Mouse (Mus musculus) heart, adult 9 months (tissue): ENCODE measurements around the gene Nolc1.
A peak's percentile ranks its signal among the peaks of the same experiment; 100 is the strongest.
"Not testable (repeated sequence)": the region's sequence is repeated elsewhere in the genome, so short reads cannot be mapped to it uniquely, and the experiment has no call there.

Experiments
- DNase-seq, 2 experiments: peaks; one replicate each; pipeline ENCODE4 v3.0.0; 2022; ENCODE audit warnings: low spot score in 2 of 2

Gene Nolc1

DNA sequence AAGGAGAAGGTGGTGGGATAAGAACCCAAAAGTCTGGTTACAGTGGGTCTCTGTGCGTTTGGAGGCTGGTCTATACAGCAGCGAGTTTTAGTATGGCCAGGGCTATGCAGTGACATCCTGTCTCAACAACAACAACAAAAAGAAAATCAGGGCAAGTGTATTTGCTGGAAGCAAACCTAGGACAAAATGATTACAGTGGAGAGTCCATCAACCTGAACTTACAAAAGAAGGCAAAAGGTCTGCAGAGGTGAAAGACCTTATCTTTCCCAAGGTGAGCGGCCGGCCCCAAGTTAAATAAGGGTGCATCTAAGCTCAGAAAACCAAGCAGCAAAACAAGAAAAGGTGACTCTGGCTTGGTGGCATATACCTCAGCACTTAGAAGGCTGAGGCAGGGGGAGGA is 16.0 kb downstream of the Nolc1 start:
- no peak for DNase-seq

DNA sequence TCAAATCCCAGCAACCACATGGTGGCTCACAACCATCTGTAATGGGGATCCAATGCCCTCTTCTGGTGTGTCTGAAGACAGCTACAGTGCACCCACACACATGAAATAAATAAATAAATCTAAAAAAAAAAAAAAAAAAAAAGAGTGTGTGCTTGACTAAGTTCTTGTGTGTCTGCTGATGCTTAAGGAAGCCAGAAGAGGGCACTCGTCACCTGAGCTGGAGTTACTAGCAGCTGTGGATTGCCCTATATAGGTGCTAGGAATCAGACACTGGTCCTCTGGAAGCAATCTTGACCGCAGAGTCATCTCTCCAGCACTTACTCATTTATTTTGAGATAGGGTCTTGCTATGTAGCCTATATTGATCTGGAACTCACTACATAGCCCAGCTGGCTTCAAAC is 18.5 kb downstream of the Nolc1 start:
- no peak for DNase-seq

DNA sequence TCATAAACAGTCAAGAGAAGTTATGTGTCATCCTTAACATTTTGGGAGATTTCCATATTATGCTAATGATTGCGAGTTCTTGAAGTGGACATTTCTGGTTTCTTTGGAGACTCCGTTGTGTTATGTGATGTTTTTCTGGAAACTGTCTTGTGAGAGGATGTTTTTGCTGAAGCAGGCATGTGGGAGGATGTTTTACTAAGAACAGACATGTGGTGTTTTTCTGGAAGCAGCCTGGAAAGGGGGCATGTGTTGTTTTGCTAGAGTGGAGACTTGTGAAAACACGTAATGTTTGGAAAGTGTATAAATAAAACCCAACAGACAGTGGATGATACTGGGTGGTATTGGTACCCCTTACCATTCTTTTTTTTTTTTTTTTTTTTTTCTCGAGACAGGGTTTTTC is 19.6 kb downstream of the Nolc1 start:
- no peak for DNase-seq

DNA sequence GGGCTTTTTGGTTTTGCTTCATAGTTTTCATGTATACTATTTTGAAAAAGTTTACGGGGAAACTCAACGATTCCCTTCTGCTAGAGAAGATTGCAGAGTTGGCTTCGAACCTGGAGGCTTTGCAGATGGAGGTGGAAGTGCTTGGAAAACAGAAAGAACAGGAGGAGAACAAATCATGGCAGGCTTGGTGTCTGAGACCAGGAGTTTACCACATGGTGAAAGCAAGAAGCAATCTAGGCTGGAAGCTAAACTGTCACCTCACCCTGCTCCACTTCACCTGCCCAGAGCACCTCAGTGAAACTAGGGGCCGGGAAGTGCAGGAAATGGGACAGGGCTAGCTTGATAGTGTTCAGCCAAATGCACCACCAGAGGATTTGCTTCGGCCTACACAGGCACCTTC is 20.7 kb downstream of the Nolc1 start:
- no peak for DNase-seq

DNA sequence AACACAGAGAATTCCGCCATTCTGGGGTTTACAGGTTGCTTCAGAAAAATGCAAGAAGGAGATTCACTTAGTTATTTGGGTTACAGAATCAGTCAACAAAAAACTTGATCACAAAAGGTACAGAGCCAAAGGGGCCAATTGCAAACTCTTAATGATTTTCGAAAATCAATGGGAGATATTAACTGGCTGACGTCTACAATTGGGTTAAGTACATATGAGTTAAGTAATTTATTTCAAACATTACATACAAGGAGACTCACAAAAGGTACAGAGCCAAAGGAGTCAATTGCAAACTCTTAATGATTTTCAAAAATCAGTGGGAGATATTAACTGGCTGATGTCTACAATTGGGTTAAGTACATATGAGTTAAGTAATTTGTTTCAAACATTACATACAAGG is 23.9 kb downstream of the Nolc1 start:
- no peak for DNase-seq

DNA sequence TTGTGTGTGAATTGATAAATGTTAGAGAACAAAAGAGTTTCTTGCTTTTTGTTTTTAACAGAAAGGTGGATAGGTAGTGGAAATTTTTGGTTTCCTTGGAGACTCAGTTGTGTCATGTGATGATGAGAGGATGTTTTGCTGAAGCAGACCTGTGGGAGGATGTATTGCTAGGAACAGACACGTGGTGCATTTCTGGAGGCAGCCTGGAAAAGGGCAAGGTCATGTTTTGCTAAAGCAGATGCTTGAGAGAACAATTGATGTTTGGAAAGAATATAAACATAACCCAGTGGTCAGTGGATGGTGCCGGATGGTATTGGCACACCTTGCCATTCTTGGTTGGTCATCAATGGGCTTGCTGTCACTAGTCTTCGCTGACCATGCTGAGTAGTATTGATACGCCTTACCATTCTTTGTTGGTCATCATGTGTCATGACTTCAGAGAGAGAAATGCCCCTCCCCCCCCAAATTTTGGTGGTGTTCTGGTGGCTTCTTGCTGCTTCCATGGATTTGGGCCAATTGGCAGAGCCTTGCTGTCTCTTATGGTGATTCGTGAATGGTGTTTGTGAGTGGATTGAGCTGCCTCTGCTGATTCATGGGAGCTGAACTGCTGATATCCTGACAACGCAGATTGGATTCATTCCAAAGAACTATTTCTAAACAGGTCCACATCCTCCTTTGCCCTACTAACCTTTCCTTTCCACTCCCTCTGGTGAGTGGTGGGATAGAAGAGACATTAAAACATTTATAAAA is 27.9 kb downstream of the Nolc1 start:
- no peak for DNase-seq

DNA sequence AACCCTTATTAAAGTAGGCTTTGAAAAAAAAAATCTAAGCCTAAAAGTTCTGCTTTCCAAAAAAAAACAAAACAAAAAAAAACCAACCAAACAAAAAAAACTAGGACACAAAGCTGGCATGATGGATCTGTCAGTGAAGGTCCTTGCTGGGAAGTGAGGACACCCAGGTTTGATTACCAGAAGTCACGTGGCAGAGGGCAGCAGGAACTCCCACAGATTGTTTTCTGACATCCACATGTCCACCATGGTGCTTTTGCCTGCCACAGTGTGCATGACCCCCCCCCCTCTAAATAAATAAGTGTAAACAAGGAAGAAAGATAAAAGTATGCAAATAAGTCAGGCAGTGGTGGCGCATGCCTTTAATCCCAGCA is 28.5 kb downstream of the Nolc1 start:
- no peak for DNase-seq

DNA sequence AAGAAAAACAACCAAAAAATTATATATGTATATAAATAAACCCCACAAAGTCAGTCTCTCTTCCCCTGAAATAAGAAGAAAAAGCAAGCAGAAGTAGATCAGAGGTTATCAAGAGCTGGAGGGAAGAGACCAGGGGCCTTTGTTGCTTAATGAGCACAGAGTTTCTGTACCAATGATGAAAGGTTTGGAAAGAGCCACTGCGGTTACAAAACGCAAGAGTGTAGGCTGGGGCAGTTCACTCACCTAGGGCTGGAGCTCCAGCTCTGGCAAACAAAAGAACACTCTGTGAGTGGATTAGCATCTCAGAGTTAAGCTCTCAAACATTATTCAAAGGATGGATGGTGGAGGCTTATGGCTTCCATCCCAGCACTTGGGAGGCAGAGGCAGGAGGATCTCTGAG is 34.6 kb downstream of the Nolc1 start:
- DNase-seq: no peak

DNA sequence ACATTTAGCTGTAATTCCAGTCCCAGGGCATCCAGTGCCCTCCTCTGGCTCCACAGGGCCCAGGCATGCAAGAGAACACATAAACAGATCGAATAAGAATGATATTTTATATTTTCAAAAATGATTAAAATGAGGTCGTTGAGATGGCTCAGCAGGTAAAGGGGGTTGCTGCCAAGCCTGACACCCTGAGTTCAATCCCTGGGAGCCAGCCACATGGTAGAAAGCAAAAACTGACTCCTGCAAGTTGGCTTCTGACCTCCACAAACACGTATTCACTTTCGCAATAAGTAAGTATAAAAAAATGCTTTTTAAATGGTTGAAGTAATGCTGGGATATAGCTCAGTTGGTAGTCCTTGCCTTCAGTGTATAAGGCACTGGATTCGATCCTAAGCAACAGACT is 35.1 kb downstream of the Nolc1 start:
- no peak for DNase-seq

DNA sequence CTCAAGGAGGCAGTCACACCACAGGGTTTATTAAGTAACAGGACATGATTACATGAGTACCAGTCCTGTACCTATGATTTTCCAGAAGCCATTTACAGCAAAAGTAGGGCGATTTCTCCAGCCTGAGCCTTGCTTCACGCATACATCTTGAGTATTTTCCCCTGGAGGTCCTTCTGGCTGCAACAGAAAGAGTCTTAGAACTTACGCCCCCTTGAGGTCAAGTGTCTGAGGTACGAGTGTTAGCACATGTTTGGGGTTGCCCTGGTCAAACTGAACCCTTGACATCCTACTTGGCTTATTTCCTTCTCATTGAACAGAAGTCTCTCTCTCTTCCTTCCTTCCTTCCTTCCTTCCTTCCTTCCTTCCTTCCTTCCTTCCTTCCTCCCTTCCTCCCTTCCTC is 39.0 kb downstream of the Nolc1 start:
- DNase-seq: no peak

DNA sequence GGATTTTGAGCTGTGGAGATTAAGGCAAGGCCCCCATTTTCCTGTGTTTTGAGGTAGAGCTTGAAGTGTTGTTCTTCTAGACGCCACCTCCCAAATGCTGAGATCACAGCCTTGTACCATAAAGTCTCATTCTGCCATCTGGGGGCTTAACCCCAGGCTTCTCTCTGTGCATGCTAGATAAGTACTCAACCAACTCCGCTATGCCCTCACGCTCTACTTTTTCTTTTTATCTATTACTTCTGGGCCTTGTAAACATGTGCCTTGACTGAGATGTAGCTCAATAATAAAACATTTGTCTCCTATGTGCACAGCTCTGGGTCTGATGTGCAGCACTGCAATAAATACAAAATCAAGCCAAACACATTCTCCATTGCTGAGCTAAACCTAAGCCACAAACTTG is 43.8 kb downstream of the Nolc1 start:
- DNase-seq: no peak

DNA sequence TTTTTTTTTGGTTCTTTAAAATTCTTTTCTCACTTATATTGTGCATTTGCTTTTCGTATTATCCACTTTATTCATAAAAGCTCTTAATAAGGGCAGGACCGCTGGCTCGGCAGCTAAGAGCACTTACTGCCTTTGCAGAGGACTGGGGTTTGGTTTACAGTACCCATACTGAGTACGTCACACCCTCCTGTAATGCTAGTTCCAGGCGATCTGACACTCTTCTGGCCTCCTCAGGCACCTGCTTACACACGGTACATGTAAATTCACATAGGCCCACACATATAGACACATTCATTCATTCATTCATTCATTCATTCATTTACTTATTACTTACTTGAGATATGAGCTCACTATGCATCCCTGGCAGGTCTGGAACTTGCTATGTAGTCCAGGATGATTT is 45.2 kb downstream of the Nolc1 start:
- DNase-seq: no peak

DNA sequence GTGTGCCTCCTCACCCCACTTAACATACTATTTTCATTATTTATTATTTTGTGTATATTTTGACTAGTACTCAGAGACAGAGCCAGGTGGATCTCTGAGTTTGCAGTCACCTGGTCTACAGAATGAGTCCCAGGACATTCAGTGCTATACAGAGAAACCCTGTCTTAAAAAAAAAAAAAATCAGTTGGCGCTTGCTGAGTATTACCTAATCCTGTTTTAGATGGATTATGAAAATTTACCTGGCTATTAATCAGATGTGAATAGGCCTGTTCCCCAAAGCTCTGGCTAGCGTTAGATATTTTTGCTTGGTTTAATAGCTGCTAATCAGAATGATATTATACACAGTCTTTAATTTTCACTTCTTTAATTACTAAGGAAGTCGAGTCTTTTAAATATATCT is 48.2 kb downstream of the Nolc1 start:
- no peak for DNase-seq

DNA sequence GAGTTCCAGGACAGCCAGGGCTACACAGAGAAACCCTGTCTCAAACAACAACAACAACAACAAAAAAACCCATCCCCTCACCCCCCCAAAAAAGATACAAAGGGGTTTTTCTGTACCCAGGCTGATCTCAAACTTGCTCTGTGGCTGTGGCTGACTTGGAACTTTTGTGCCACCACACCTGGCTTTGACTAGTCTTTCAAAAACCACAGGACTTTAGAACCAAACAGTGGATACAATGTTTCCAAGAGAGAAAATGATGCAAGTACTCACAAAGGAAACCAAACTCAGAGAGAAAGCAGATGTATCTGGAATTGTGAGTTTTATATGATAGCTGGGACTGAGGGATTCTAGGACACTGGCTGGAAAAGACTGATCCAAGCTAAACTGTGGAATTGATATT is 49.0 kb downstream of the Nolc1 start:
- no peak for DNase-seq

DNA sequence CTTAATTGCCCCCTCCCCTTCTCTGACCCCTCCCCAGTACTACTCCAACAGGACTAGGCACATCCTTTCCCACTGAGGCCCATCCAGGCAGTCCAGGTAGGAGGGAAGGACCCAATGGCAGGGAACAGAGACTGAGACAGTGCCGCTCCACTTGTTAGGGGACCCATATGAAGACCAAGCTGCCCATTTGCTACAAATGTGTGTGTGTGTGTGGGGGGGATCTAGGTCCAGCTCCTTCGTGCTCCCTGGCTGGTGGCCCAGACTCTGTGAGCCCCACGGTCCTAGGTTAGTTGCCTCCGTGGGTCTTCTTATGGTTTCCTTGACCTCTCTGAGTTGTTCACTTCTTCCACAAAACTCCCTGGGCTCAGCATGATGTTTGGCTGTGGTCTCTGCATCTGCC is 50.6 kb downstream of the Nolc1 start:
- no peak for DNase-seq

DNA sequence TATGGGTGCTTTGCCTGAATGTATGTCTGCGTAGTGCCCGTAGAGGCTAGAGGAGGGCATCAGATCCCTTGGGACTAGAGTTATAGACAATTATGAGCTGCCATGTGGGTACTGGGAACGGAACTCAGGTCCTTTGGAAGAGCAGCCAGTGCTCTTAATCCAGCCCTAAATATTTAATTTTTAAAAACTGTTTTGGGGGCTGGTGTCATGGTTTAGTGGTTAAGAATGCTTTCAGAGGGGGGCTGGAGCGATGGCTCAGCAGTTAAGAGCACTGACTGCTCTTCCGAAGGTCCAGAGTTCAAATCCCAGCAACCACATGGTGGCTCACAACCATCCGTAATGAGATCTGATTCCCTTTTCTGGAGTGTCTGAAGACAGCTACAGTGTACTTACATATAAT is 54.1 kb downstream of the Nolc1 start:
- DNase-seq: not testable (repeated sequence)

DNA sequence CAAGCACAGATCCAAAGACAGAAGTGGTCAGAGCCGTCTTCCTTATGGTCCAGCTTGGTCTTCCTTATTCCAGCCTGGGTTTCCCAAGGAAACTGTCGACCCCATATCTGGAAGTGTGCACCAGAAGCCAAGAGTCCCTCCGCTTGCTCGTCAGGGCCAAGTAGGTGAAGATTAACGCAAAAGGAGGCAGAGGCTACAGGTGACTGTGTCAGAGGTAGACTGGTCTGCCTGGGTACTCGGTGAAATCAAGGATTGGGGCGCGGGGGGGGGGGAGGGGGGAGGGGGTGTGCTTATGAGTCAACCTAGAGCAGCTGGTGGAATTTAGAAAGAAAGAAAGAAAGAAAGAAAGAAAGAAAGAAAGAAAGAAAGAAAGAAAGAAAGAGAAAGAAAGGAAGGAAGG is 55.6 kb downstream of the Nolc1 start:
- DNase-seq: no peak

DNA sequence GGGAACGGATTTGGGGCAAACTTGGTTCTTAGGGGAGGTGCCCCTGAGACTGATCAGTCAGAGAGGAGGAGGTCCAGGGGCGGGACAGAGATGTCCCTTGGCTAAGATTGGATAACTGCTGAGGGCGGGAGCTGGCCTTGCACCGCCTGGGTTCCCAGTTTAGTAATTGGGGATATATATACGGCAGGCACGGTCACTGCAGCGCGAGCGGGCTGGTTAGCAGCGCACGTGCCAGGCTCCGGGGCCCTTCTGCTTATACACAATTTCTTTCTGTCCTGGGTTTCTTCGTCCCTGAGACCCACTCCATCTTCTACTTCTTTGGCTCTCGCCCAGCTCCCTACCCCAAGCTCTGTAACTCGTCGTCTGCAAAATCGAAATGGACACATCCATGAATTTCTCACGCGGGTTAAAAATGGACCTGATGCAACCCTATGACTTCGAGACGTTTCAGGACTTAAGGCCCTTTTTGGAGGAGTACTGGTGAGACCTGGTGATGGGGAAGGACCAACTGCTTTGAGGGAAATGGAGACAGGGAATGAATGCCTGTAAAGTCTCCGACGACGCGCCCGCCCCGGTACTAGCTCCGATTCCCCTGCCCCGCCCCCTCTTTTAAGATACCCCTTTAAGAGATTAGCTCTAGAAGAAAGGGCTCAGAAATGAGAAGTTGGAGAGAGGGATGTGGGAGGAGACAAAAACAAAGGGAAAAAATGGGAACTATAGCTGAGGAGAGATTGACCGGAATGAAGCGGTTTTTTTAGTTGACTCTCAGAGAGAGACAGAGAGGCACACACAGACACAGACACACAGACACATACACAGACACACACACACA is 56.2 kb downstream of the Nolc1 start, which contains the start of gene Elovl3:
Elovl3 (plus strand) TSS at position 204 of the 832 bp plus-strand sequence.
- peak; percentile 27 for DNase-seq

DNA sequence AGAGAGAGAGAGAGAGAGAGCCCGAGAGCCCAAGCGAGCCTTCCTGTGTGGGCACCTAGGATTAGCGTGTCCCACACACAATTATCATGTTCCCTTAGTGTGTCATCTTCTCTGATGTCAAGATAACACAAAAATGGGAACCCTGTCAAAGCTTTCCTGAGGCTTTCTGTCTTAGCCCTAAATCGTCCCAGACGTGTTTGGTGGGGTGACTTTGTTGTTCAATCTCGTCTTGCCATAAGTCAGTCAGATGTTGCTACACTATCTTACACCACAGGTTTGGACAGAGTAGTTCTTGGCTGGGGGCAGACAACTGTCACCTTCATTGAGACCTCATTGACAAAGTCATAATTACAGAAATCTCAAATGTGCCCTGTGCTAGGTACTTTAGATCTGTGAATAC is 56.9 kb downstream of the Nolc1 start:
- no peak for DNase-seq
